Mouse (Mus musculus) forebrain, embryonic 14.5 days (tissue): Measurements from ENCODE around the gene Adcy1. TPM values are rescaled to one million over a fixed set of nuclear protein-coding genes. Genes with fewer than 3 reads are reported as not detected.

ENCODE experiments used
- ATAC-seq: fragments of 200-750 bp; cut with Nextera tagmentation; 2 replicates; pipeline ENCODE4 v1.8.0; 2017; ENCODE audit warnings: mild to moderate bottlenecking, moderate library complexity
- DNase-seq: peaks from one replicate; pipeline ENCODE4 v3.0.0-alpha.2; 2015; ENCODE audit warnings: low spot score
- H3K27ac ChIP-seq: fragments of 300-500 bp; sonication (generic); 2 replicates; pipeline ENCODE4 v1.5.1; 2014; ENCODE audit warnings: low read depth, mild to moderate bottlenecking, control low read depth, low read length, moderate library complexity
- H3K27me3 ChIP-seq: fragments of 300-500 bp; sonication (generic); replicated peaks from 2 replicates; pipeline ENCODE4 v1.6.1; 2014; ENCODE audit warnings: low read length, control low read depth, mixed read lengths; ENCODE audit not compliant: control insufficient read depth, insufficient read depth
- H3K36me3 ChIP-seq: fragments of 300-500 bp; sonication (generic); 2 replicates; pipeline ENCODE4 v1.6.1; 2014; ENCODE audit warnings: low read length, control low read depth; ENCODE audit not compliant: control insufficient read depth, insufficient read depth
- H3K4me1 ChIP-seq: fragments of 300-500 bp; sonication (generic); 2 replicates; pipeline ENCODE4 v1.6.1; 2014; ENCODE audit warnings: antibody characterized with exemption, low read length, control low read depth; ENCODE audit not compliant: control insufficient read depth, insufficient read depth
- H3K4me2 ChIP-seq: fragments of 300-500 bp; sonication (generic); 2 replicates; pipeline ENCODE4 v1.6.1; 2014; ENCODE audit warnings: mild to moderate bottlenecking, control low read depth, low read length
- H3K4me3 ChIP-seq: fragments of 300-500 bp; sonication (generic); 2 replicates; pipeline ENCODE4 v1.5.1; 2014; ENCODE audit warnings: low read depth, low read length, control low read depth
- H3K9ac ChIP-seq: fragments of 300-500 bp; sonication (generic); 2 replicates; pipeline ENCODE4 v1.6.1; 2014; ENCODE audit warnings: mild to moderate bottlenecking, low read length, control low read depth, moderate library complexity
- H3K9me3 ChIP-seq: fragments of 300-500 bp; sonication (generic); replicated peaks from 2 replicates; pipeline ENCODE4 v1.6.1; 2016; ENCODE audit warnings: low read length, control low read depth, mixed read lengths; ENCODE audit not compliant: control insufficient read depth
- WGBS: fragments of 180-500 bp; shearing (Covaris S2); extraction: QIAGEN DNeasy Blood & Tissue Kit; methylation state at CpG from one replicate; pipeline ENCODE4 v1.1.7; 2014; 5-methylcytosine and 5-hydroxymethylcytosine counted together
- polyA plus RNA-seq: library from polyadenylated mRNA; unstranded; fragments of >200 nt; fragmentation: Nextera tagmentation; extraction: Ambion mirVana; gene quantifications from 2 replicates; pipeline ENCODE4 v1.2.1, GENCODE M21; 2014

Adcy1 gene
- polyA plus RNA-seq, 1 experiment from 2014 or later, result 5.0 TPM

DNA sequence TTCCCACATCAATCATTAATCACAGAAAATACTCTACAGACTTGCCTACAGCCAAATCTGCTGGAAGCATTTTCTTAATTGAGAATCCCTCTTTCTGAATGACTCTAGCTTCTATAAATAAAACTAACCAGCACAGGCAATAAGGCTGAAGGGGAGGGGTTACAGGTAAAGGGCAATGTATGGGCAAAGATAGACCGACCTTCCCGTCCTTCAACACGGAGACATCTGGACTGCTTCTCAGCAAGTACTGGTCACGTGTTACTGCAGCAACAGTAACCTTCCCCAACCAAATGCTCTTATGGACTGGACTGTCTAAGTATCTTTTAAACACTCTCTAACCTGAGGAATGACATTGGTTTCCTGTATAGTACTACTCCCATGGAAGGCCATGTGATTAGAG lies 9.6 kb upstream of the Adcy1 start:
- H3K4me2 ChIP-seq, result no peak overlapping the region
- DNase-seq (no peak), ATAC-seq (no peak)
- 93% methylated on average over 4 of the region's 4 CpGs for WGBS
- 0 out of 2 replicates have a peak, but pooled peaks cover 3% of the 10 kb centered on the region for H3K27me3 ChIP-seq
- H3K9me3 ChIP-seq, result no peaks in the 10 kb centered on the region
- H3K4me1 ChIP-seq, result peaks cover 11% of the 10 kb centered on the region
- no peaks in the 10 kb centered on the region for H3K36me3 ChIP-seq
- H3K9ac ChIP-seq, result no peak overlapping the region
- no peak overlapping the region for H3K27ac ChIP-seq
- H3K4me3 ChIP-seq, result no peak overlapping the region

DNA sequence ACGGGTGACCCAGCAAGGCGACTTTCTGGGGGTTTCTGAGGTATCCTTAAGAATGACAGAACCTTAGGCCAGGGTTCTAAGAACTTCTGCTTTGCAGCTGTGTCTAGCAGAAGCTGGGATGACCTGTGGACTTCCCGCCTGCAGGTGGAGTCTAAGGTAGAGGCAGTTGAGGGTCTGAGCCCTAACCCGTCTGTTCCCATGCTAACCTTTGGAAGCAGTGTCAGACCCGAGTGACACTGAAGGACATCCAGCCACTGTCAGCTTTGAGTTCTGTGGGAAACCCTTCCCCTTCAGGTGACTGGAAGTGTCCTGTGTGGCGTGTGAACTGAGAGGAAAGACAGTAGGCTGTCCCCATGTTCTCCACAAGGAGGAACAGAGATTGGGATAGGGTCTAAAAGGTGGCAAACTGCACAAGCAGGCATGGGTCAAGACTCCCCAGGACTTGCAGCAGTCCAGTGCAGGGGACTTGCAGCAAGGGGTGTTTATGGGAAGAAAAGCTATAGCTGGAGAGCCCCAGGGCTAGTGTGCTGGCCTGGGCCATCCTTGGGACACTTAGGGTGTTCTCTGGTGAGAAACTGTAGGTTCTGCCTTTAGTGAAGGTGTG lies 8.5 kb upstream of the Adcy1 start:
- no peak overlapping the region for H3K9ac ChIP-seq
- no peak overlapping the region for H3K4me3 ChIP-seq
- no peak overlapping the region for H3K4me2 ChIP-seq
- DNase-seq, result no peak
- 0 out of 2 replicates have a peak, but pooled peaks cover 3% of the 10 kb centered on the region for H3K27me3 ChIP-seq
- peaks cover 11% of the 10 kb centered on the region for H3K4me1 ChIP-seq
- no peak for ATAC-seq
- no peak overlapping the region for H3K27ac ChIP-seq
- WGBS, result 85% methylated on average over 6 of the region's 6 CpGs
- no peaks in the 10 kb centered on the region for H3K9me3 ChIP-seq
- H3K36me3 ChIP-seq, result no peaks in the 10 kb centered on the region

DNA sequence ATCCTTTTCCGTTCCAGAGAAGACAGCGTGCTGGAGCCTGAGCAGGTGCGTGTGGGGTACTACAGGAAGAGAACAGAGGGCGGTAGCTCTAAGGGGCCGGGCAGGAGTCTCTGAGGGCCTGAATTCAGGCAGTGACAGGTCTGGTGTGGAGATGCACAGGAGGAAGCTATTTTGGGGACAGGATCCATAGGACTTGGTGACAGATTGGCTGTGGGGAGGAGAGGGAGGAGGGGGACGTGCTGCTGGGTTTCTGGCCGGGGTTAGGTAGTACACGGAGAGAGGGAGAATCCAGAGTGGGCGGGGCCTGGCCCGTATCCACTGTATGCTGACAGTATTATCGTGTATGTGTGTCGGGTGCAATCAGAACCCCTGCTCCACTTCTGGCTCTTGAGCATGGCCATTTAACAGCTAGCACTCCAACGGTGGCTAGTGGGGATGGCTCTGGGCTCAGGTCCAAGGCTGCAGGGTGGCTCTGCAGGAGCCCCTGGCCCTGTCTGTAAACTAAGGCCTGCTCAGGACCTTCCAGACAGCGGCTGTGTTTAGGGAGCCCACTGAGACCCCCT lies 7.8 kb upstream of the Adcy1 start:
- Histone ChIP-seq H3K4me3 (no peak overlapping the region), H3K27ac (no peak overlapping the region), H3K9me3 (no peaks in the 10 kb centered on the region), H3K27me3 (0 out of 2 replicates have a peak, but pooled peaks cover 3% of the 10 kb centered on the region), H3K9ac (no peak overlapping the region), H3K4me1 (peaks cover 11% of the 10 kb centered on the region), H3K4me2 (peak overlapping the region; percentile 35), H3K36me3 (no peaks in the 10 kb centered on the region)
- DNase-seq, result peak; percentile 71
- peak; percentile 86 for ATAC-seq
- 17% methylated on average over 14 of the region's 14 CpGs for WGBS

DNA sequence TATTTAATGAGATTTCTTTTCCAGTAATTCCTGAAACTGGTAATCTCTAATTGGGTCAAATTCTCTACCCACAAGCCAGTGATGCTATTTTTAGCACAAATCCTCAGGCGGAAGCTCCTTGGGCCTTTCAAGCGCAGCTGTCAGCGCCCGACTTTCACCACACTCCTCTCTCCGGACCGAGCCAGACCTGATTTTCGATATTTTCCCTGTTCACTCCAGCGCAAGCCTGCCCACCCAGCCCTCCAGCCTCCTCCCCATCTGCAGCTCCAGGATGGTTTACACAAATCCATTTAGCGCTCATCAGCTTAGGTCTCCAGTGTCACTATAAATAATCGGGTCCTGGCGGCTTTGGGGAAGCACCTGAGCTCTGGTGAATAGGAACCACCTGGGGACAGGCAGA lies 7.2 kb upstream of the Adcy1 start:
- 8% methylated on average over 11 of the region's 11 CpGs for WGBS
- Histone ChIP-seq H3K27me3 (0 out of 2 replicates have a peak, but pooled peaks cover 3% of the 10 kb centered on the region), H3K27ac (no peak overlapping the region), H3K4me2 (peak overlapping the region; percentile 35), H3K4me1 (peaks cover 11% of the 10 kb centered on the region), H3K36me3 (no peaks in the 10 kb centered on the region), H3K4me3 (no peak overlapping the region), H3K9me3 (no peaks in the 10 kb centered on the region), H3K9ac (0 out of 2 replicates have a peak overlapping the region, but pooled peaks have one; percentile 5)
- ATAC-seq, result peak; percentile 61
- peak; percentile 58 for DNase-seq

DNA sequence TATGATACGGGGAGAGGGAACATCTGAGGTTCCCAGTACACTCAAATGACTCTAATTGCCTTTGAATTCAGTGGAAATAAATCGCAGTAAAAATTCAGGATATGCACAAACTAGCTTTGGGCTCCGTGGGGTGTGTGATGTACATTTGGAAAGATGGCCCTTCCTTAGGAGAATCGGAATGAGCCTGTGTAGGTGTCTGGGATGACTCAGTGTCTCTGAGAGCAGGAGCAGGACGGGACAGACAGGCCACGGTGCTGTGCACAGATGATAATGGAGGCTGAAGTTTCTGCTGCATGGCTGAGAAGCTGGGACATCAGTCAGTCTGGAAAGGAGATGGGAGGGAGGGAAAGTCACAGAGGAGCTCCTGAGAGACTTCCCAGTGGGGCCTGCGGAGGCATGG lies 5.5 kb upstream of the Adcy1 start:
- ATAC-seq, result no peak
- H3K27me3 ChIP-seq, result peaks cover 10% of the 10 kb centered on the region; the same call in 1 of the 2 replicates
- no peak overlapping the region for H3K4me2 ChIP-seq
- H3K9ac ChIP-seq, result no peak overlapping the region
- H3K27ac ChIP-seq, result no peak overlapping the region
- 87% methylated on average over 7 of the region's 7 CpGs for WGBS
- H3K36me3 ChIP-seq, result no peaks in the 10 kb centered on the region
- no peaks in the 10 kb centered on the region for H3K9me3 ChIP-seq
- no peak for DNase-seq
- no peak overlapping the region for H3K4me3 ChIP-seq
- H3K4me1 ChIP-seq, result peaks cover 14% of the 10 kb centered on the region

DNA sequence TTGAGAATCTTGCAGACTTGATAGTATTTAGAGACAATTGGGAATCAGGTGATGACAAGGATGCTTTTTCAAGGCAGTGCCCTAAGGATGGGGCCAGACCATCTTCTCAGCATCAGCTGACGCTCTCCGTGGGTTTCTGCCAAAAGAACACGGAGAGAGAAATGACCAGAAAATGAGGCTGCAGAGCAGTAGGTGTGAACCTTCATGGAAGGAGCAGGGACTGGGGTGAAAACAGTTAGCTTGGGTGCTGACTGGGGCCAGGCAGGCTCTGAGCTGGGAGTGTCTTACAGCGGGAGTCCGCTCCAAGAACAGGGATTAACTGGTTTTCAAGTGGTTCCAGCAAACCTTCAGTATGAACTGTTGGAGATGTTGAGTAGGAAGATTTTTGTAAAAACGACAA lies 1.3 kb upstream of the Adcy1 start:
- H3K4me2 ChIP-seq, result no peak overlapping the region
- no peaks in the 10 kb centered on the region for H3K9me3 ChIP-seq
- peaks cover 9% of the 10 kb centered on the region for H3K4me1 ChIP-seq
- ATAC-seq, result no peak
- H3K27ac ChIP-seq, result no peak overlapping the region
- H3K36me3 ChIP-seq, result no peaks in the 10 kb centered on the region
- no peak overlapping the region for H3K4me3 ChIP-seq
- H3K9ac ChIP-seq, result no peak overlapping the region
- 29% methylated on average over 6 of the region's 6 CpGs for WGBS
- no peak for DNase-seq
- peaks cover 28% of the 10 kb centered on the region for H3K27me3 ChIP-seq

DNA sequence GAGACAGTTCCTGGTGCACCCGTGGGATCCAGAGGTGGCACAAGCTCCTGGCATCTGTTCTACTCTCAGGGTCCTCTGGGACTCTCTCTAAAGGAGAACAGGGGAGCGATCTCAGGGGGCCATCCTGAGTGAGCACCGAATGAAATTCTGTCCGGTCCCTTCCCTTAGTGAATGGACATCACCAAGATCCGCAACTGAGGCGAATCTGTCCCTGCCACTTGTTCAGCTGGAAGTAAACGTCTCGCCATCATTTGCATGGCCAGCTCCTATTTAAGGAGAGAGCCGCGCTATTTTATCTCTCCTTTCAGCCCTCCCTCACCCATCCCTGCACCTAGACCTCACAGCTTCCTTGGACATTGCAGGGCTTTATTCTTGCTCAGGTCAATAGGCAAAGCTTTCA lies 723 bp upstream of the Adcy1 start:
- 6% methylated on average over 10 of the region's 10 CpGs for whole genome bisulfite sequencing
- Histone ChIP-seq H3K4me2 (peak overlapping the region; percentile 94), H3K27me3 (peaks cover 28% of the 10 kb centered on the region), H3K9ac (peak overlapping the region; percentile 67), H3K4me3 (peak overlapping the region; percentile 50), H3K9me3 (no peaks in the 10 kb centered on the region), H3K4me1 (peaks cover 9% of the 10 kb centered on the region), H3K36me3 (no peaks in the 10 kb centered on the region), H3K27ac (no peak overlapping the region)
- peak; percentile 29 for DNase-seq
- no peak for ATAC-seq

DNA sequence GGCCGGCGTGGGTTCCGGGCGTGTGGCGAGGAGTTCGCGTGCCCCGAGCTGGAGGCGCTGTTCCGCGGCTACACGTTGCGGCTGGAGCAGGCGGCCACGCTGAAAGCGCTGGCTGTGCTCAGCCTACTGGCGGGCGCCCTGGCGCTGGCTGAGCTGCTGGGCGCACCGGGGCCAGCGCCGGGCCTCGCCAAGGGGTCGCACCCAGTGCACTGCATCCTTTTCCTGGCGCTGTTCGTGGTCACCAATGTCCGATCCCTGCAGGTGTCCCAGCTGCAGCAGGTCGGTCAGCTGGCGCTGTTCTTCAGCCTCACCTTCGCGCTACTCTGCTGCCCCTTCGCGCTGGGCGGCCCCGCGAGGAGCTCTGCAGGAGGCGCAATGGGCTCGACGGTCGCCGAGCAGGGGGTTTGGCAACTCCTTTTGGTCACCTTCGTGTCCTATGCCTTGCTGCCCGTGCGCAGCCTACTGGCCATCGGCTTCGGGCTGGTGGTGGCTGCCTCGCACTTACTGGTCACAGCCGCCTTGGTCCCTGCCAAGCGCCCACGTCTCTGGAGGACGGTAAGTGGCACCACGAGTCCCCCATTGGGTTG lies 485 bp downstream of the Adcy1 start:
- Histone ChIP-seq H3K4me3 (peak overlapping the region; percentile 62), H3K4me1 (peaks cover 9% of the 10 kb centered on the region), H3K4me2 (peak overlapping the region; percentile 94), H3K9ac (peak overlapping the region; percentile 69), H3K27me3 (peaks cover 25% of the 10 kb centered on the region), H3K36me3 (no peaks in the 10 kb centered on the region), H3K9me3 (no peaks in the 10 kb centered on the region), H3K27ac (no peak overlapping the region)
- WGBS, result under 1% methylated on average over 34 of the region's 53 CpGs
- ATAC-seq (peak; percentile 64), DNase-seq (peak; percentile 53)
